Mouse (Mus musculus): ENCODE measurements around the gene Snx27. TPM values are rescaled to one million over a fixed set of nuclear protein-coding genes. Genes with fewer than 3 reads are reported as not detected.

The Snx27 gene
- polyA plus RNA-seq, 1 experiment from 2014 or later, result 33.6 TPM

GRCm38 (mm10) chr3:94497162-94497561 lies 85.4 kb downstream of the Snx27 start:
- Histone ChIP-seq H3K9ac (ENCODE audit: low read depth, low read length) (no peak overlapping the region), H3K4me2 (ENCODE audit: low read depth, low read length) (no peak overlapping the region), H3K9me3 (ENCODE audit: control insufficient read depth, low read length) (no peaks in the 10 kb centered on the region), H3K27ac (replicated peaks; ENCODE audit: low read depth, low read length) (no peak overlapping the region), H3K4me1 (ENCODE audit: control insufficient read depth, insufficient read depth, low read length) (no peaks in the 10 kb centered on the region), H3K4me3 (ENCODE audit: low read depth, low read length) (no peak overlapping the region), H3K36me3 (ENCODE audit: control insufficient read depth, insufficient read depth, low read length) (peaks cover 51% of the 10 kb centered on the region), H3K27me3 (replicated peaks; ENCODE audit: control insufficient read depth, insufficient read depth, low read length) (no peaks in the 10 kb centered on the region)
- ATAC-seq (ENCODE audit: low read depth), result no peak
- 87% methylated on average over 4 of the region's 4 CpGs for WGBS
- DNase-seq (ENCODE audit: low spot score), result no peak

GRCm38 (mm10) chr3:94487581-94487980 lies 94.9 kb downstream of the Snx27 start:
- WGBS, result 77% methylated on average over 6 of the region's 6 CpGs
- no peak for ATAC-seq (ENCODE audit: low read depth)

GRCm38 (mm10) chr3:94485922-94486321 lies 96.6 kb downstream of the Snx27 start:
- DNase-seq (ENCODE audit: low spot score) (no peak), ATAC-seq (ENCODE audit: low read depth) (no peak)
- Histone ChIP-seq H3K27me3 (replicated peaks; ENCODE audit: control insufficient read depth, insufficient read depth, low read length) (no peaks in the 10 kb centered on the region), H3K27ac (replicated peaks; ENCODE audit: low read depth, low read length) (no peak overlapping the region), H3K36me3 (ENCODE audit: control insufficient read depth, insufficient read depth, low read length) (no peaks in the 10 kb centered on the region), H3K9me3 (ENCODE audit: control insufficient read depth, low read length) (no peaks in the 10 kb centered on the region), H3K4me1 (ENCODE audit: control insufficient read depth, insufficient read depth, low read length) (no peaks in the 10 kb centered on the region), H3K9ac (ENCODE audit: low read depth, low read length) (no peak overlapping the region), H3K4me2 (ENCODE audit: low read depth, low read length) (no peak overlapping the region), H3K4me3 (ENCODE audit: low read depth, low read length) (no peak overlapping the region)
- WGBS, result 59% methylated on average over 7 of the region's 7 CpGs

More at GRCm38 (mm10) chr3:94487581-94487980, 94.9 kb downstream of the Snx27 start:
- no peak overlapping the region for H3K9ac ChIP-seq (ENCODE audit: low read depth, low read length)
- H3K9me3 ChIP-seq (ENCODE audit: control insufficient read depth, low read length), result no peaks in the 10 kb centered on the region
- H3K27ac ChIP-seq (replicated peaks; ENCODE audit: low read depth, low read length), result no peak overlapping the region
- no peaks in the 10 kb centered on the region for H3K4me1 ChIP-seq (ENCODE audit: control insufficient read depth, insufficient read depth, low read length)
- no peak overlapping the region for H3K4me3 ChIP-seq (ENCODE audit: low read depth, low read length)
- H3K36me3 ChIP-seq (ENCODE audit: control insufficient read depth, insufficient read depth, low read length), result peaks cover under 1% of the 10 kb centered on the region; the same call in 1 of the 2 replicates
- no peak for DNase-seq (ENCODE audit: low spot score)
- no peak overlapping the region for H3K4me2 ChIP-seq (ENCODE audit: low read depth, low read length)
- H3K27me3 ChIP-seq (replicated peaks; ENCODE audit: control insufficient read depth, insufficient read depth, low read length), result no peaks in the 10 kb centered on the region

GRCm38 (mm10) chr3:94483790-94484439 lies 98.6 kb downstream of the Snx27 start:
- no peaks in the 10 kb centered on the region for H3K36me3 ChIP-seq (ENCODE audit: control insufficient read depth, insufficient read depth, low read length)
- ATAC-seq (ENCODE audit: low read depth), result peak; percentile 82
- no peak overlapping the region for H3K9ac ChIP-seq (ENCODE audit: low read depth, low read length)
- no peak overlapping the region for H3K27ac ChIP-seq (replicated peaks; ENCODE audit: low read depth, low read length)
- DNase-seq (ENCODE audit: low spot score), result peak; percentile 81
- no peaks in the 10 kb centered on the region for H3K9me3 ChIP-seq (ENCODE audit: control insufficient read depth, low read length)
- 15% methylated on average over 19 of the region's 20 CpGs for WGBS
- no peaks in the 10 kb centered on the region for H3K4me1 ChIP-seq (ENCODE audit: control insufficient read depth, insufficient read depth, low read length)
- H3K4me3 ChIP-seq (ENCODE audit: low read depth, low read length), result no peak overlapping the region
- H3K27me3 ChIP-seq (replicated peaks; ENCODE audit: control insufficient read depth, insufficient read depth, low read length), result peaks cover 9% of the 10 kb centered on the region; the same call in 1 of the 2 replicates
- H3K4me2 ChIP-seq (ENCODE audit: low read depth, low read length), result no peak overlapping the region

- Histone ChIP-seq H3K4me3 (ENCODE audit: low read depth, low read length) (no peak overlapping the region), H3K27me3 (replicated peaks; ENCODE audit: control insufficient read depth, insufficient read depth, low read length) (peaks cover 11% of the 10 kb centered on the region; the same call in 1 of the 2 replicates), H3K27ac (replicated peaks; ENCODE audit: low read depth, low read length) (no peak overlapping the region), H3K4me2 (ENCODE audit: low read depth, low read length) (no peak overlapping the region), H3K36me3 (ENCODE audit: control insufficient read depth, insufficient read depth, low read length) (no peaks in the 10 kb centered on the region), H3K9me3 (ENCODE audit: control insufficient read depth, low read length) (no peaks in the 10 kb centered on the region), H3K4me1 (ENCODE audit: control insufficient read depth, insufficient read depth, low read length) (no peaks in the 10 kb centered on the region; the same call in 1 of the 2 replicates), H3K9ac (ENCODE audit: low read depth, low read length) (no peak overlapping the region)
- no peak for DNase-seq (ENCODE audit: low spot score)
- no peak for ATAC-seq (ENCODE audit: low read depth)
- 87% methylated on average over 17 of the region's 17 CpGs for WGBS
These were observed 99.6 kb downstream of the Snx27 start for GRCm38 (mm10) chr3:94482764-94483385.

GRCm38 (mm10) chr3:94481429-94481828 lies 101.1 kb downstream of the Snx27 start:
- no peak for DNase-seq (ENCODE audit: low spot score)
- Histone ChIP-seq H3K4me1 (ENCODE audit: control insufficient read depth, insufficient read depth, low read length) (no peaks in the 10 kb centered on the region; the same call in 1 of the 2 replicates), H3K27me3 (replicated peaks; ENCODE audit: control insufficient read depth, insufficient read depth, low read length) (peaks cover 11% of the 10 kb centered on the region; the same call in 1 of the 2 replicates), H3K9ac (ENCODE audit: low read depth, low read length) (no peak overlapping the region), H3K4me2 (ENCODE audit: low read depth, low read length) (no peak overlapping the region), H3K27ac (replicated peaks; ENCODE audit: low read depth, low read length) (no peak overlapping the region), H3K9me3 (ENCODE audit: control insufficient read depth, low read length) (no peaks in the 10 kb centered on the region), H3K4me3 (ENCODE audit: low read depth, low read length) (no peak overlapping the region), H3K36me3 (ENCODE audit: control insufficient read depth, insufficient read depth, low read length) (no peaks in the 10 kb centered on the region)
- WGBS, result 69% methylated on average over 4 of the region's 4 CpGs
- ATAC-seq (ENCODE audit: low read depth), result no peak

- Histone ChIP-seq H3K27ac (replicated peaks; ENCODE audit: low read depth, low read length) (no peak within 1 kb of the TSS), H3K27me3 (replicated peaks; ENCODE audit: control insufficient read depth, insufficient read depth, low read length) (peaks cover 11% of the 10 kb centered on the region; the same call in 1 of the 2 replicates), H3K9me3 (ENCODE audit: control insufficient read depth, low read length) (no peaks in the 10 kb centered on the region), H3K4me3 (ENCODE audit: low read depth, low read length) (peak within 1 kb of the TSS; percentile 14), H3K4me2 (ENCODE audit: low read depth, low read length) (peak within 1 kb of the TSS; percentile 45), H3K9ac (ENCODE audit: low read depth, low read length) (no peak within 1 kb of the TSS; the same call in 1 of the 2 replicates), H3K36me3 (ENCODE audit: control insufficient read depth, insufficient read depth, low read length) (no peaks in the 10 kb centered on the region), H3K4me1 (ENCODE audit: control insufficient read depth, insufficient read depth, low read length) (no peaks in the 10 kb centered on the region; the same call in 1 of the 2 replicates)
- DNase-seq (ENCODE audit: low spot score) (no peak), ATAC-seq (ENCODE audit: low read depth) (no peak)
- 12% methylated on average over 14 of the region's 16 CpGs for WGBS
These were observed 102.1 kb downstream of the Snx27 start, which contains the start of gene Riiad1 for GRCm38 (mm10) chr3:94480291-94480884. Gene Riiad1 (minus strand): TSS chr3:94480341.

GRCm38 (mm10) chr3:94479564-94479963 lies 103.0 kb downstream of the Snx27 start:
- Histone ChIP-seq H3K4me2 (ENCODE audit: low read depth, low read length) (peak overlapping the region; percentile 45), H3K9ac (ENCODE audit: low read depth, low read length) (no peak overlapping the region; the same call in 1 of the 2 replicates), H3K36me3 (ENCODE audit: control insufficient read depth, insufficient read depth, low read length) (no peaks in the 10 kb centered on the region), H3K4me3 (ENCODE audit: low read depth, low read length) (peak overlapping the region; percentile 14), H3K27me3 (replicated peaks; ENCODE audit: control insufficient read depth, insufficient read depth, low read length) (peaks cover 11% of the 10 kb centered on the region; the same call in 1 of the 2 replicates), H3K27ac (replicated peaks; ENCODE audit: low read depth, low read length) (no peak overlapping the region), H3K4me1 (ENCODE audit: control insufficient read depth, insufficient read depth, low read length) (no peaks in the 10 kb centered on the region; the same call in 1 of the 2 replicates), H3K9me3 (ENCODE audit: control insufficient read depth, low read length) (no peaks in the 10 kb centered on the region)
- ATAC-seq (ENCODE audit: low read depth) (no peak), DNase-seq (ENCODE audit: low spot score) (peak; percentile 63)
- 2% methylated on average over 11 of the region's 11 CpGs for WGBS
